8 mouse cellular contexts compared by ENCODE assay signal in the genomic region with DNA sequence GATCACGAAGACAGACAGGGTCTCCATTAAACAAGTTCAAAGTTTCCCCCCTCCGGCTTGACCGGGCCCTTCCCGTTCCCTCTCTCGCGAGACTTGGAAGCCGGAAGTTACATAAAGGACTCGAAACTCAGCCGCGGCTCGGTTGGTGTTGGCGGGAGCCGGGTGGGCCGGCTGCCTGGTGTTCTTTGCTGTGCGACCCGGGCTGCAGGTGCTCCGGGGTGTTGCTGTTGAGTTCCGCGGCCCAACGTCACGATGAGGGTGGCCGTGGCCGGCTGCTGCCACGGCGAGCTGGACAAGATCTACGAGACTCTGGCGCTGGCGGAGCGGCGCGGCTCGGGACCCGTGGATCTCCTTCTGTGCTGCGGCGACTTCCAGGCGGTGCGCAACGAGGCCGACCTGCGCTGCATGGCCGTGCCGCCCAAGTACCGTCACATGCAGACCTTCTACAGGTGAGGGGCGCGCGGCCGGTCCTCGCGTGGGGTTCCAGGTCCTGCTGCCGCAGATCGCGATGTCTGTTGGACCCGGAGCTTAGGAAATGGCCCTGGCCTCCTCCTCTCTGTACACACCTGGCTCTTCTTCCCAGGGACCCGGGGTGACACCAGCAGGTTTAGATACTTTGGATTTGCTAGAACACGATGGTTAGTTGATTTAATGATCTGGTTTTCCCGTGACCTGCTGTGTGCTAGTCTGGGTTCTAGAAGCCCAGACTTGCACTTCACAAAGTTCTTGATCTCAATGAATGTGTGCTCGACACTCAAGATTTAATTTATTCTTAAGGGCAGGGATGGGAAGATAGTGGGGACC. TPM values are rescaled to one million over a fixed set of nuclear protein-coding genes. Genes with fewer than 3 reads are reported as not detected.
DNase-seq lines count a peak whose midpoint lies in the region; TF ChIP-seq lines count a peak whose summit lies in the region.

TSS of gene Dbr1 (plus strand) at position 123 of the 804 bp plus-strand sequence.

- H3K4me1 ChIP-seq in megakaryocyte, embryonic 14.5 days: peaks cover 42% of the 10 kb centered on the region

- peak; percentile 77 for DNase-seq in WW6 (ENCODE audit: low read depth, low spot score)
- DNase-seq in cerebellum, postnatal 4 days (ENCODE audit: low spot score in 2 of 2): peak; percentile 80 to 91
- peak; percentile 94 for DNase-seq in gastrocnemius, adult 2 months
- peak; percentile 67 for DNase-seq in hindlimb bud, embryonic 11.5 days (ENCODE audit: extremely low spot score, low read depth, low spot score)
- peak; percentile 80 to 91 for DNase-seq in left cerebral cortex, adult 8-10 months (ENCODE audit: low spot score in 2 of 2)
- DNase-seq in right cerebral cortex, postnatal 10 days (ENCODE audit: low spot score in 2 of 2): peak; percentile 96
- peak; percentile 92 for DNase-seq in urinary bladder, postnatal 25 days (ENCODE audit: low spot score)

- no peaks in the 10 kb centered on the region for H3K27me3 ChIP-seq in megakaryocyte, embryonic 14.5 days (replicated peaks)

- no peaks in the 10 kb centered on the region for H3K9me3 ChIP-seq in megakaryocyte, embryonic 14.5 days

- no peak for TF ChIP-seq CTCF in gastrocnemius, adult 2 months (IDR thresholded peaks at IDR 0.05)

- H3K36me3 ChIP-seq in megakaryocyte, embryonic 14.5 days (replicated peaks; ENCODE audit: low read length): peaks cover 21% of the 10 kb centered on the region

- intact Hi-C loops in gastrocnemius, adult 2 months (cut with DNase I): loop anchor here (10.0 kb wide), 1 partner anchor 331 kb away; the partner anchor contains the start of gene Cep70

- peak within 1 kb of the TSS; percentile 99 for H3K4me3 ChIP-seq in gastrocnemius, adult 2 months
- peak within 1 kb of the TSS; percentile 100 for H3K4me3 ChIP-seq in megakaryocyte, embryonic 14.5 days (replicated peaks)

- H3K27ac ChIP-seq in gastrocnemius, adult 2 months: peak within 1 kb of the TSS; percentile 93

RNA-seq across cellular contexts. Expression of gene Dbr1, which starts in this region (rescaled TPM):
- 1 to 10 TPM; 4.2 to 5.2 TPM for total RNA-seq in gastrocnemius, adult 2 months (2021)
- 10 to 100 TPM; 14.8 to 17.9 (median 16.7) TPM for total RNA-seq in left cerebral cortex, adult 8-10 months (2022)
- polyA plus RNA-seq in megakaryocyte, embryonic 14.5 days (2012; ENCODE audit: insufficient read depth, low replicate concordance): 12.1 and 13.5 TPM in 2 replicates

Comparison
In these comparisons a context has a peak if more than half of its experiments do, and no peak if none do; other contexts are left out.
1. Peak in every context shown above with its lines: DNase-seq, H3K4me3 ChIP-seq and H3K27ac ChIP-seq.